Mouse (Mus musculus) kidney, adult 2 months (tissue): ENCODE data around the gene Wipi1.

Source experiments
- CTCF ChIP-seq: fragments of 200-500 bp; conservative IDR thresholded peaks from 2 replicates; pipeline ENCODE4 v1.5.1; 2011; ENCODE audit warnings: low read depth, mild to moderate bottlenecking, control low read depth, low read length, moderate library complexity, mixed read lengths; ENCODE audit not compliant: insufficient read depth, insufficient read length
- POLR2A ChIP-seq: fragments of 200-500 bp; IDR thresholded peaks from one replicate; pipeline ENCODE4 v1.6.1; 2011; ENCODE audit warnings: low read depth, low read length, control low read depth

- TF ChIP-seq CTCF (no peak), POLR2A (no peak)
These were observed 11.5 kb upstream of the Wipi1 start for GRCm38 (mm10) chr11:109623238-109623637.
